Mouse (Mus musculus): ENCODE data around the gene Ppip5k1. TPM values are rescaled to one million over a fixed set of nuclear protein-coding genes. Genes with fewer than 3 reads are reported as not detected.
A peak's percentile ranks its signal among the peaks of the same experiment; 100 is the strongest.
"Not testable (repeated sequence)": the region's sequence is repeated elsewhere in the genome, so short reads cannot be mapped to it uniquely, and the experiment has no call there.

Gene Ppip5k1
- polyA plus RNA-seq (2015; fragmentation: Nextera tagmentation; extraction: Ambion mirVana): 10.1 and 10.2 TPM in 2 replicates

DNA sequence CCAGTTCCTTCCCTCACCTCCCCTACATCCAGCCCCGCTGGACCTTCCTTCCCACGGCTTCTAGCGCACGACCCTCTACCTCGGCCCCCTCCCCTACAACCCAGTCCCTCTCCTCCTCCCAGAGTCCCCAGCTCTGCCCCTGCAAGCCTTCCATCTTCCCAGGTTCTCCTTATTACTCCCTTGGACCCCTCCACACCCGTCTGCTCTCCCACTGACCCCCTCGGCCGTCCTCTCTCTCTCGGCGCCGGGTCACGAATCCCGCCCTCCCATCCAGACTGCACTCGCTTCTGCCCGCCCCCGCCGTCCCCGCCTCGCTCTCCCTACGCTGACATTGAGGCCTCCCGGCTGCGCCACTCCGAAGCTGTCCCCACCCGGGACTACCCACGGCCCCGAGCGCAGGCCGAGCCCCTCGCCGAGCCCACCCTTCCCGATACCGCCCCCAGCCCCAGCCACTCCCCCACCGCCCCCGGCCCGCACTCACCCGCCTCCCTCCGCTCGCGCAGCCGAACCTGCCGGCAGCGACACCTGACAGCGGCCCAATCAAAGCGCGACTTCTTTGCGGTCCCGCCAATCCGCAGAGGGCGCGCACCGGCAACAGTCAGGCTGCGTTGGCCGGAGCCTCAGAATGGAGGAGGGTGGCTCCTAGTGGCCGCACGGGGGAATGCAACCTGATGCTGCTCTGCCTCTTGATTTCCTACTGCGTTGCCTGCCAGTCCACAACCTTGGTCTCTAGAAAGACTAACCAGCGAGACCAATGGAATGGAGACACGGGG lies at the start of gene Ppip5k1:
TSS of gene Ppip5k1 (minus strand) at position 577 of the 773 bp plus-strand sequence.
- Histone ChIP-seq H3K9ac (peak within 1 kb of the TSS; percentile 53), H3K36me3 (no peaks in the 10 kb centered on the region), H3K27me3 (peaks cover 20% of the 10 kb centered on the region), H3K9me3 (no peaks in the 10 kb centered on the region), H3K4me1 (peaks cover 16% of the 10 kb centered on the region), H3K4me3 (peak within 1 kb of the TSS; percentile 64), H3K27ac (peak within 1 kb of the TSS; percentile 3; the same call in 1 of the 2 replicates), H3K4me2 (peak within 1 kb of the TSS; percentile 89)
- WGBS: under 1% methylated on average over 56 of the region's 58 CpGs
- ATAC-seq (ENCODE audit: insufficient number of reproducible peaks, low FRiP score, low TSS enrichment, low read depth): peak; percentile 94

DNA sequence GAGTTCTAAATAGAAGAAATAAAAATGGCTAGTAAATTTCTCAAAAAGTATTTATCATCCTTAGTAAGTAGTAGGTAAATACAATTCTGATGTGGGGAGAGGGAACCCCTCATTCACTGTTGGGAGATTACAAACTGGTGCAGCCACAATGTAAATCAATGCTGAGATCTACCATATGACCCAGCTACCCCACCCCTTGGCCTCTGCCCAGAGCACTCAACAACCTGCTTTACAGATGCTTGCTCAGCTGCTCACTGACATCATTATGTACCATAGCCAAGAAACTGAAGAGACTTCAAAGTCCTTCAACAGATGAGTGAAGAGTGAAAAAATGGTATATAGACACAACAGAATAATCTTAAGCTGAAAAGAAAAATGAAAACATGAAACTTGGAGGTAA lies 48.1 kb upstream of the Ppip5k1 start:
- 0 out of 2 replicates have a peak, but pooled peaks cover under 1% of the 10 kb centered on the region for H3K9me3 ChIP-seq
- H3K27me3 ChIP-seq: no peaks in the 10 kb centered on the region
- H3K4me3 ChIP-seq: no peak overlapping the region
- H3K4me1 ChIP-seq: no peaks in the 10 kb centered on the region
- no peak overlapping the region for H3K27ac ChIP-seq
- no peak overlapping the region for H3K9ac ChIP-seq
- ATAC-seq (ENCODE audit: insufficient number of reproducible peaks, low FRiP score, low TSS enrichment, low read depth): no peak
- no peaks in the 10 kb centered on the region for H3K36me3 ChIP-seq
- no peak overlapping the region for H3K4me2 ChIP-seq

DNA sequence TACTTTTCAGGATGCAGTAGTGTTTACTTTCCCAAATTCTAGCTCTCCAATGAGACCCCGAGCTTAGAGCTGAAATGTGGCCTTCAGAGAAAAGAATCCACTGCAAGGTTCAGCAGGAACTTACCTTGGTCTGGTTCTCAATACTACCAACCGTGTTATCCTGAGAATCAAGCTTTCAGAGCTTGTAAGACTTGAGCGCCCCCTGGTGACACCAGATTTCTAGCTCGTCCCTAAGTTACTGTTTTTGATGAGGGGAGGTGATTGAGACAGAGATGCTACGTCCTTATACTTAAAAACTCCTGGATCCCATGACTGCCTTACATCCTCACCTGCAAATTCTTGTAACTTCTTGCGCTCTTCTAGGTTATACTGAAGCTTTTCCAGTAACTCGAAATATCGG lies 41.4 kb upstream of the Ppip5k1 start:
- H3K27ac ChIP-seq: no peak overlapping the region
- no peak overlapping the region for H3K9ac ChIP-seq
- no peaks in the 10 kb centered on the region for H3K36me3 ChIP-seq
- no peak overlapping the region for H3K4me2 ChIP-seq
- WGBS: 16% methylated on average over 8 of the region's 8 CpGs
- H3K4me3 ChIP-seq: no peak overlapping the region
- H3K9me3 ChIP-seq: no peaks in the 10 kb centered on the region
- H3K27me3 ChIP-seq: no peaks in the 10 kb centered on the region
- H3K4me1 ChIP-seq: no peaks in the 10 kb centered on the region
- no peak for ATAC-seq (ENCODE audit: insufficient number of reproducible peaks, low FRiP score, low TSS enrichment, low read depth)

DNA sequence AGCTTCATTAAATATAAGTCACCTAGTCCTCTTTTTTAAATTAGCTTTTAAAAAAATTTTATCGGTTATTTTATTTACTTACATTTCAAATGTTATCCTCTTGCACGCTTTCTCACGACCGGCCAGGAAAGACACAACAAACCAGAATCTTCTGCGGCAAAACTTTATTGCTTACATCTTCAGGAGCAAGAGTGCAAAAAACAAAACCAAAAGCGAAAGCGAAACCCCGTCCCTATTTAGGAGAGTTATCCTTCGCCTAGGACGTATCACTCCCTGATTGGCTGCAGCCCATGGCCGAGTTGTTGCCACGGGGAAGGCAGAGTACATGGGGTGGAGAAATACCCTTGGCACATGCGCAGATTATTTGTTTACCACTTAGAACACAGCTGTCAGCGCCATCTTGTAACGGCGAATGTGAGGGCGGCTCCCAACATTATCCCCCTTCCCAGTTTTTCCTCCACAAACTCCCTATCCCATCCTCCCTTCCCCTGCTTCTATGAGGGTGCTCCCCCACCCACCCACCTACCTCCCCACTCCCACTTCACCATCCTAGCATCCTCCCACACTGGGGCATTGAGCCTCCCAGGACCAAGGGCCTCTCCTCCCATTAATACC lies 31.9 kb upstream of the Ppip5k1 start, which contains the start of gene Strc:
TSS of gene Strc (minus strand) at position 208 of the 615 bp plus-strand sequence.
- not testable (repeated sequence) for H3K4me2 ChIP-seq; H3K9ac ChIP-seq; ATAC-seq (ENCODE audit: insufficient number of reproducible peaks, low FRiP score, low TSS enrichment, low read depth); H3K27me3 ChIP-seq; H3K9me3 ChIP-seq; H3K36me3 ChIP-seq; H3K27ac ChIP-seq; H3K4me3 ChIP-seq; H3K4me1 ChIP-seq
- WGBS: 90% methylated on average over 17 of the region's 17 CpGs

DNA sequence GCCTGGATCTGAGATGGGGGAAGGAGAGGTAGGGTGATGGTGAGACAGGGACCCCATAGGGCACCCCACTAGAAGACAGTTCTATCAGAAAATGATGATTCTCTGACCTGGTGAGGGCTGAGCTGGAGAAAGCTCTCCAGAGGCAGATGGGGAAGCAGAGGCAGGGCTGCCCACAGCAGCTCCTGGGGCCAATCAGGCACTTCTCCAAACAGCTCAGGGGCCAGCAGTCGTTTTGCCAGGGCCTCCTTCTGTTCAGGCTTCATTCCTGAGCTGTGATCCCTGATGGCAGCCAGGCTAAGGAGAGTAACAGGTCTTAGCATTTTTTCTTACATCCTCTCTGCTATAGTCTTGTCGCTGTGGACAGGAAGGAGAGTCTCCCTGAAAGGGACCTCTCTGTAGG lies 19.6 kb upstream of the Ppip5k1 start:
- ATAC-seq (ENCODE audit: insufficient number of reproducible peaks, low FRiP score, low TSS enrichment, low read depth): no peak
- Histone ChIP-seq H3K4me3 (no peak overlapping the region), H3K9ac (no peak overlapping the region), H3K9me3 (no peaks in the 10 kb centered on the region), H3K27ac (no peak overlapping the region), H3K27me3 (0 out of 2 replicates have a peak, but pooled peaks cover 5% of the 10 kb centered on the region), H3K4me2 (no peak overlapping the region), H3K4me1 (no peaks in the 10 kb centered on the region), H3K36me3 (no peaks in the 10 kb centered on the region)
- 44% methylated on average over 2 of the region's 2 CpGs for WGBS

DNA sequence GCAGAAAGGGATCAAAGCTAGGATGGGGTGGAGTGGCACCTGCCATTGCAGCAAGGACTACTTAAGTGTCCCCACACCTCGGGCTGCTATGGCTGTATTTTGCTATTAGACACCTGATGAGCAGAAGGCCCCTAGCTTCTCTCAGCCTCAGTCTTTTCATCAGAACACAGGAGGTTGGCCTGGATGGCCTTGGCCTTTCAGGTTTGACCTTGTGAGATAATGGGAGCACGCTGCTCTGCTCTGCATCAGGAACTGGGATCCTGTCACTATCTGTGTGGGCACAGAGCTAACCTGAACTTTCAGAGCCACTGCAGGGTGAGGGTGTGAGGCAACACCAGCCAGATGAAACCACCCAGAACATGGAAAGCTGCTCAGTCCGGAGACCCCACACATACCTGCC lies 17.1 kb upstream of the Ppip5k1 start:
- 0 out of 2 replicates have a peak, but pooled peaks cover 7% of the 10 kb centered on the region for H3K4me1 ChIP-seq
- 76% methylated on average over 3 of the region's 3 CpGs for WGBS

DNA sequence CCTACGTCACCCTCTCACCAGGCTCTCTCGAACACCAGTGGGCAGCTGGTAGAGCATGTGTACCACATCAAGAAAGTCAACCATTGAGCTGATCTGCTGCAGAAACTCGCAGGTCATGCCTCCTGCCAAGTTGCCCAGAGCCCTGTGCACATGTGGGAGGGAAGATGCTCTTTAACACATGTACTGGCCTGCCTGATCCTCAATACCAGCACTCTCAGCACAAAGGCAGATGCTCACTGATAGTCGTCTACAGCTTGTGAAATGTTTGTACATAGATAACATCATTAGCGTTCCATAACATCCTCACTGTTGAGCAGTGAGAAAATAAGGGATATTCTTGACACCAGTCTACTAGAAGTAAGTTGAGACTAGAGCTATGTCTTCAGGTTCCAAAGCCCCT lies 15.7 kb upstream of the Ppip5k1 start:
- Histone ChIP-seq H3K4me2 (no peak overlapping the region), H3K27ac (no peak overlapping the region), H3K4me1 (0 out of 2 replicates have a peak, but pooled peaks cover 7% of the 10 kb centered on the region), H3K36me3 (no peaks in the 10 kb centered on the region), H3K4me3 (no peak overlapping the region), H3K9ac (no peak overlapping the region), H3K9me3 (no peaks in the 10 kb centered on the region), H3K27me3 (0 out of 2 replicates have a peak, but pooled peaks cover 5% of the 10 kb centered on the region)
- ATAC-seq (ENCODE audit: insufficient number of reproducible peaks, low FRiP score, low TSS enrichment, low read depth): no peak
- WGBS: 73% methylated on average over 5 of the region's 5 CpGs

More for the DNA sequence above, 17.1 kb upstream of the Ppip5k1 start:
- Histone ChIP-seq H3K9ac (no peak overlapping the region), H3K36me3 (no peaks in the 10 kb centered on the region), H3K27me3 (0 out of 2 replicates have a peak, but pooled peaks cover 5% of the 10 kb centered on the region), H3K9me3 (no peaks in the 10 kb centered on the region), H3K4me3 (no peak overlapping the region), H3K27ac (no peak overlapping the region), H3K4me2 (no peak overlapping the region)
- no peak for ATAC-seq (ENCODE audit: insufficient number of reproducible peaks, low FRiP score, low TSS enrichment, low read depth)

DNA sequence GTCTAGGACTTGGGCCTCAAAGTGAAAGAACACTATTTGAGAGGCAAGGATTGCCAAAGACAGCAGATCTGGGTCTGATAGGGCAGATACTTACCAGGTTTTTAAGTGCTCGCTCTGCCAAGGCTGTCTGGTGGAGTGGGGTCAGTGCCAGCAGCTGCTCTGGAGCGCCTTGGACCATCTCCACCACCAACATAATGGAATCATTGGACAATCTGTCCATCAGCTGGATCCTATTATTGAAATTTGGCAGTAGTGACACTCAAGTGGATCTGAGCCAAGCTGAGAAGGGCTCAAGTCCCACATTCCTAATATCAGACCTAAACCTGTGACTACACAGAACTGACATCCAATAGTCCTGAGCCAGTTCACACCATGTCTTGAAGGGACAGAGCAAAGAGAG lies 13.6 kb upstream of the Ppip5k1 start:
- ATAC-seq (ENCODE audit: insufficient number of reproducible peaks, low FRiP score, low TSS enrichment, low read depth): no peak
- H3K27me3 ChIP-seq: no peaks in the 10 kb centered on the region
- 0 out of 2 replicates have a peak, but pooled peaks cover 7% of the 10 kb centered on the region for H3K4me1 ChIP-seq
- no peak overlapping the region for H3K4me3 ChIP-seq
- no peak overlapping the region for H3K27ac ChIP-seq
- no peaks in the 10 kb centered on the region for H3K36me3 ChIP-seq
- no peaks in the 10 kb centered on the region for H3K9me3 ChIP-seq
- WGBS: 55% methylated on average over 2 of the region's 2 CpGs
- H3K4me2 ChIP-seq: no peak overlapping the region
- no peak overlapping the region for H3K9ac ChIP-seq

DNA sequence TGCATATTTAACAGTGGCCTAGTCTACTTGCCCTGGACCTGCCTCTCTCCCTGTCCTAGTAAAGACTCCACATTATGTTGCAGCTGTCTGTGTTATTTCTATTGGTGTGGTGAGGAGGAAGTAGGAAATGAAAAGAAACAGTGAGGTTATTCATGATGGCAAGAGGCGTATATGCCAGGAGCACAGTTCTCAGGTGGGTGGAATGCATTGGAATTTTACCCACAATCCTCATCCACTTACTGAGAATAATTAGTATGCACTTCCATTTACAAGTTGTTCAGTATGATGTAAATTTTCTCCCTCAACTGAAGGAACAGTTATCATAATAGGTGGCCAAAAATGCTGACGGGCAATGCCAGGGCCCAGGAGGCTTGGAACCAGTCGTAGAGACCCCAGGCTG lies 8.5 kb upstream of the Ppip5k1 start:
- Histone ChIP-seq H3K4me2 (no peak overlapping the region), H3K27me3 (peaks cover 8% of the 10 kb centered on the region), H3K9me3 (no peaks in the 10 kb centered on the region), H3K27ac (no peak overlapping the region), H3K36me3 (no peaks in the 10 kb centered on the region), H3K9ac (no peak overlapping the region), H3K4me1 (peaks cover 8% of the 10 kb centered on the region), H3K4me3 (no peak overlapping the region)
- 77% methylated on average over 3 of the region's 3 CpGs for WGBS
- no peak for ATAC-seq (ENCODE audit: insufficient number of reproducible peaks, low FRiP score, low TSS enrichment, low read depth)

DNA sequence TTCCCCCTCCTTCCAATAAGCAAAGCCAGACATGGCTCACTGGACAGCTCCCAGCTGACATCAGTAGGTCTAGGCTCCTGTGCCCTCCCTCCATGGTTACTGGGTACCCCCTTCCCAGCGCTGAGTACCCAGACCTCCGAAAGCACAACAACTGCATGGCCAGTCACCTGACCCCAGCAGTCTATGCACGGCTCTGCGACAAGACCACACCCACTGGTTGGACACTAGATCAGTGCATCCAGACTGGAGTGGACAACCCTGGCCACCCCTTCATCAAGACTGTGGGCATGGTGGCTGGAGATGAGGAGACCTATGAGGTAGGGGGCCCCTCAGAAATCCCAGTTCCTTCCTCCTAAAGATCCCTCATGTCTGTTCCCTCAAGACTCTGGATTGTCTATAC lies 4.3 kb upstream of the Ppip5k1 start:
- Histone ChIP-seq H3K9me3 (no peaks in the 10 kb centered on the region), H3K4me2 (no peak overlapping the region), H3K36me3 (no peaks in the 10 kb centered on the region), H3K9ac (no peak overlapping the region), H3K4me1 (peaks cover 16% of the 10 kb centered on the region), H3K4me3 (no peak overlapping the region), H3K27me3 (peaks cover 20% of the 10 kb centered on the region), H3K27ac (no peak overlapping the region)
- WGBS: 46% methylated on average over 4 of the region's 4 CpGs
- no peak for ATAC-seq (ENCODE audit: insufficient number of reproducible peaks, low FRiP score, low TSS enrichment, low read depth)

DNA sequence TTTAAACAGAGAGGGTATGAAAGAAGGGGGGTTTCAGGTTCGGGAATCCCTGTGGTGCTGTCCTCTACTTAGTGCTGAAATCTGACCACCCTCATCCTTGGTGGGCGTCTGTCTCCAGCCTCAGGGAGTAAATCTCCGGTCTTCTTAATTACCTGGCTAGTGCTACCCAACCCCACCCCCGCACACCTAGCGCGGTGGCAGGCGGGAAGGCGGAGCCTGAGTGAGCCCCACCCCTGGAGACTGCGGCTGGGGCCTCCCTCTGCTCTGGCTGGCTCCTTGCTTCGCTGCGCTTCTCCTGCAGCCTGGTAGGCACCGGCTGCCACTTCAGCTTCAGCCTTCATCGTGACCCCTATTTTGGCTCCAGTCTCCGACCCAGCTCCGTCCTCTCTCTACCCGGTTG lies 3.2 kb upstream of the Ppip5k1 start:
- Histone ChIP-seq H3K27me3 (peaks cover 20% of the 10 kb centered on the region), H3K4me2 (peak overlapping the region; percentile 38), H3K9me3 (no peaks in the 10 kb centered on the region), H3K36me3 (no peaks in the 10 kb centered on the region), H3K9ac (no peak overlapping the region), H3K27ac (no peak overlapping the region), H3K4me1 (peaks cover 16% of the 10 kb centered on the region), H3K4me3 (peak overlapping the region; percentile 28)
- 1% methylated on average over 16 of the region's 16 CpGs for WGBS
- ATAC-seq (ENCODE audit: insufficient number of reproducible peaks, low FRiP score, low TSS enrichment, low read depth): no peak

DNA sequence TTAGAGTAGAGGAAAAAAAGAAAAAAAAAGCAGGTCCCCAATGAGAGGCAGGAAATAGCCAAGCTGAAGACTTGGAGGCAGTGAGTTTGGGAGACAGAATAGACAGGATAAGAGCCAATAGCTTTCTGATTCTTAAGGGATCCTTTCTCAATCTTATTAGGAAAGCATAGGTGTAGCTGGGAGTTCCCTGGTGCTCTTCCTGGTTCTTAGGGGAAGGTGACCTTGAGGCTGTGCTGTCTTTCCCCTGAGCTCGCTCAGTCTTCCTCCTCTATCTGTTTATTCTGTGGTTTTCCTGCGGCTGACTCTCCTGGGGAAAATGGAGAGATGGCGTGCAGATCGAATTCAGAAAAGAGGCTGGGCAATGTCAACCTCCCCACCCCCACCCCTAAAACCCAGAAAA lies 2.8 kb upstream of the Ppip5k1 start:
- Histone ChIP-seq H3K4me2 (peak overlapping the region; percentile 38), H3K4me3 (peak overlapping the region; percentile 28), H3K36me3 (no peaks in the 10 kb centered on the region), H3K4me1 (peaks cover 16% of the 10 kb centered on the region), H3K9me3 (no peaks in the 10 kb centered on the region), H3K27me3 (peaks cover 20% of the 10 kb centered on the region), H3K9ac (no peak overlapping the region), H3K27ac (no peak overlapping the region)
- no peak for ATAC-seq (ENCODE audit: insufficient number of reproducible peaks, low FRiP score, low TSS enrichment, low read depth)
- 3% methylated on average over 4 of the region's 4 CpGs for WGBS

All from limb, embryonic 15.5 days (tissue).